Mouse (Mus musculus) stomach, postnatal 0 days (tissue): Measurements from ENCODE around the gene Gmeb2.

ENCODE experiments used
- CTCF ChIP-seq: IDR thresholded peaks from 2 replicates; pipeline ENCODE4 v1.5.1; 2016; ENCODE audit warnings: antibody characterized with exemption, low read depth, mild to moderate bottlenecking, moderate library complexity
- EP300 ChIP-seq: optimal IDR thresholded peaks from 2 replicates; pipeline ENCODE3; 2016; ENCODE audit warnings: antibody characterized with exemption

DNA sequence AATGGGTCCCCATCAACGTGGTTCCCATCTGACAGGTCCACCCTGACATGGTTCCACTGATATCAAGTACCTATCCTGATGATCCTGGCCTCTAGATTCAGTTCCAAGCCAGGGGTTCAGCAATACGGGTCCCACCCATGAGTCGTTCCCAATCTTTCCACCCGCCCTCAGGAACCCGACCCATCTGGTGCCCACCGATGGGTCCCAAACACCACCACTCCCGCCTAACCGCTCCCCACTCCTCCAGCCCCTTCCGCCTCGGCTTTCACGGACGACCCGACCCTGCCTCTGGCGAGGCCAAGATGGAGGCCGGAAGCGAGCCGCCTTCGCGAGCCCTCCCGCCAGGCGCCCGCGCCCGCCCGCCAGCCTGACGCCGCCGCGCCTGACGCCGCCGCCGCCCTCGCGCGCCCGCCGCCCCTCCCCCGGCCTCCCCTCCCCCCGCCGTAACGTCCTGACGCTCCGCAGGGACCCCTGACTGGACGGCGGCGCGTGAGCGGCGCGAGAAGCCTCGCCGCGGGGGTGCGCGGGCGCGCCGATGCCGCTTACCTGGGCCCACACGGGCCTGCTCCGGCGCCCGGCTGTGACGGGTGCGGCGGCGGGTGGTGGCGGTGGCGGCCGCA, 387 bp downstream of the Gmeb2 start:
- no peak for TF ChIP-seq CTCF
- TF ChIP-seq EP300: no peak
